23 mouse cellular contexts compared by ENCODE assay signal in the genomic region with DNA sequence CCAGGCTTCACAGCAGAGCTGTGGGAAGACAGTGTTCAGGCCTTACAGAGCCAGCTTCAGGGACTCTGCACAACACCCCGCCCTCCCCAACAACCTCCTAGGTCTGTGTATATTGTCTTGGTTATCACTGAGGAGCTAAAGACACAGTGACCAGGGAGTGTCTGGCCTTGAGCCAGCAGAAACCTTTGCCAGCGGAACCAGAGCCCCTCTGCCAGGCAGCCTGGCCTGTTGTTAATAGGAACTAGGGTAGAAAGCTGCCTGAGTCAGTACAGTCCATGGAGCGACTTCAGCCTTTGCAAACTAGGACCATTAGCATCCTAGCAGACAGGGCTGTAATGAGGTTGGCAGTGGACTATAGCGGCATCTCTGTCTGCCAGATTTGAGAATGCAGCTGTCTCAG. TPM values are rescaled to one million over a fixed set of nuclear protein-coding genes. Genes with fewer than 3 reads are reported as not detected.
DNase-seq lines count a peak whose midpoint lies in the region; ATAC-seq lines count a peak whose summit lies in the region.
"Had no signal": no experiment of that assay in that cellular context is flagged by ENCODE, and none has a peak within 500 bp of the region (broad histone marks: within the 10 kb centered on the region; RNA-seq: fewer than 3 reads in every experiment).

No protein-coding gene starts in this region.

- no peak overlapping the region for H3K4me2 ChIP-seq in heart, embryonic 16.5 days (ENCODE audit: low read depth, low read length)
- H3K4me2 ChIP-seq: embryonic facial prominence, embryonic 13.5 days; forebrain, embryonic 13.5 days had no signal

- intact Hi-C loops in heart, postnatal 25 days (cut with DNase I), result no loop called here

- WGBS in heart, embryonic 16.5 days, result 67% methylated on average over 4 of the region's 4 CpGs

- H3K27me3 ChIP-seq in heart, embryonic 16.5 days (ENCODE audit: control insufficient read depth, insufficient read depth, low read length), result no peaks in the 10 kb centered on the region
- H3K27me3 ChIP-seq: embryonic facial prominence, embryonic 13.5 days; forebrain, embryonic 13.5 days had no signal

- H3K4me1 ChIP-seq in heart, embryonic 16.5 days (ENCODE audit: control insufficient read depth, insufficient read depth, low read length), result peaks cover 5% of the 10 kb centered on the region; the same call in 1 of the 2 replicates
- H3K4me1 ChIP-seq: embryonic facial prominence, embryonic 13.5 days; forebrain, embryonic 13.5 days had no signal

- H3K27ac ChIP-seq in heart, embryonic 16.5 days (ENCODE audit: low read length), result no peak overlapping the region
- H3K27ac ChIP-seq: embryonic facial prominence, embryonic 13.5 days; forebrain, embryonic 13.5 days had no signal

- no peak overlapping the region for H3K9ac ChIP-seq in heart, embryonic 16.5 days (ENCODE audit: low read length)
- H3K9ac ChIP-seq: embryonic facial prominence, embryonic 13.5 days; forebrain, embryonic 13.5 days had no signal

- H3K9me3 ChIP-seq in heart, embryonic 16.5 days (replicated peaks; ENCODE audit: control insufficient read depth, low read length), result no peaks in the 10 kb centered on the region
- H3K9me3 ChIP-seq: embryonic facial prominence, embryonic 13.5 days; forebrain, embryonic 13.5 days had no signal

- H3K36me3 ChIP-seq in heart, embryonic 16.5 days (ENCODE audit: control insufficient read depth, insufficient read depth), result peaks cover 48% of the 10 kb centered on the region

- no peak overlapping the region for H3K4me3 ChIP-seq in heart, embryonic 16.5 days (ENCODE audit: low read length)
- H3K4me3 ChIP-seq: embryonic facial prominence, embryonic 13.5 days; forebrain, embryonic 13.5 days had no signal

- ATAC-seq in heart, embryonic 16.5 days (replicated peaks; ENCODE audit: extremely low read depth, insufficient read depth, low FRiP score), result peak; percentile 33; the same call in 1 of the 2 replicates
- ATAC-seq: forebrain, embryonic 13.5 days had no signal

- peak; percentile 68 to 78 for DNase-seq in cerebellum, postnatal 14 days
- no peak for DNase-seq in cerebellum, adult 8-10 months
- DNase-seq in heart, postnatal 25 days (ENCODE audit: low spot score), result no peak
- peak; percentile 48 to 58 for DNase-seq in layer of hippocampus, postnatal 10 days (ENCODE audit: low spot score in 2 of 2)
- no peak for DNase-seq in layer of hippocampus, adult 9-10 months (ENCODE audit: low spot score)
- peak; percentile 60 for DNase-seq in testis, postnatal 10 days (ENCODE audit: low spot score)
- DNase-seq in testis, postnatal 14 days (ENCODE audit: low spot score), result no peak
- DNase-seq: adrenal gland, postnatal 14 days; cerebellum, postnatal 36 days; embryo, embryonic 11 days; gastrocnemius, postnatal 14 days; heart, adult 18-20 months; kidney, adult 18-20 months; kidney, postnatal 4 days; layer of hippocampus, adult 9-11 months; lung, postnatal 4 days; right cerebral cortex, adult 18-20 months; right cerebral cortex, postnatal 4 days; thymus, adult 18-20 months; thymus, postnatal 4 days had no signal

RNA-seq across cellular contexts. Expression of a gene that starts 26.0 kb away (rescaled TPM):
- polyA plus RNA-seq in heart, embryonic 16.5 days (2015; fragmentation: Nextera tagmentation; extraction: Ambion mirVana), result 81.2 and 90.1 TPM in 2 replicates
- total RNA-seq in heart, postnatal 25 days (2021), result 10 to 100 TPM; 45.3 to 45.4 TPM
- 10 to 100 TPM; 17.7 to 21.2 TPM for total RNA-seq in layer of hippocampus, postnatal 10 days (2021)

RNA-seq across cellular contexts. Expression of a gene that starts 41.9 kb away (rescaled TPM):
- polyA plus RNA-seq in heart, embryonic 16.5 days (2015; fragmentation: Nextera tagmentation; extraction: Ambion mirVana), result 3.2 and 3.7 TPM in 2 replicates
- total RNA-seq in heart, postnatal 25 days (2021), result 1 to 10 TPM; 1.5 TPM
- total RNA-seq in layer of hippocampus, postnatal 10 days (2021), result under 1 TPM; 0.30 to 0.67 TPM

RNA-seq across cellular contexts. Expression of a gene that starts 59.4 kb away (rescaled TPM):
- polyA plus RNA-seq in heart, embryonic 16.5 days (2015; fragmentation: Nextera tagmentation; extraction: Ambion mirVana), result 73.7 and 75.0 TPM in 2 replicates
- 10 to 100 TPM; 66.2 to 74.4 TPM for total RNA-seq in heart, postnatal 25 days (2021)
- 10 to 100 TPM; 65.2 to 67.7 TPM for total RNA-seq in layer of hippocampus, postnatal 10 days (2021)

Comparison
In these comparisons a context has a peak if more than half of its experiments do, and no peak if none do; other contexts are left out.
1. DNase-seq: peak in cerebellum, postnatal 14 days (2 of 2), layer of hippocampus, postnatal 10 days (2 of 2) and testis, postnatal 10 days (single experiment); none in cerebellum, adult 8-10 months (single experiment), heart, postnatal 25 days (single experiment), layer of hippocampus, adult 9-10 months (single experiment) and testis, postnatal 14 days (single experiment).